Mouse (Mus musculus) c-Kit-positive CD71-positive TER-119-negative erythroid progenitor cells, embryonic 14.5 days (primary cell): Measurements from ENCODE around the gene Lsp1.

Source experiments
- DNase-seq: peaks from one replicate; pipeline ENCODE4 v3.0.0-alpha.2; 2013; ENCODE audit warnings: low read depth

Lsp1 gene

DNA sequence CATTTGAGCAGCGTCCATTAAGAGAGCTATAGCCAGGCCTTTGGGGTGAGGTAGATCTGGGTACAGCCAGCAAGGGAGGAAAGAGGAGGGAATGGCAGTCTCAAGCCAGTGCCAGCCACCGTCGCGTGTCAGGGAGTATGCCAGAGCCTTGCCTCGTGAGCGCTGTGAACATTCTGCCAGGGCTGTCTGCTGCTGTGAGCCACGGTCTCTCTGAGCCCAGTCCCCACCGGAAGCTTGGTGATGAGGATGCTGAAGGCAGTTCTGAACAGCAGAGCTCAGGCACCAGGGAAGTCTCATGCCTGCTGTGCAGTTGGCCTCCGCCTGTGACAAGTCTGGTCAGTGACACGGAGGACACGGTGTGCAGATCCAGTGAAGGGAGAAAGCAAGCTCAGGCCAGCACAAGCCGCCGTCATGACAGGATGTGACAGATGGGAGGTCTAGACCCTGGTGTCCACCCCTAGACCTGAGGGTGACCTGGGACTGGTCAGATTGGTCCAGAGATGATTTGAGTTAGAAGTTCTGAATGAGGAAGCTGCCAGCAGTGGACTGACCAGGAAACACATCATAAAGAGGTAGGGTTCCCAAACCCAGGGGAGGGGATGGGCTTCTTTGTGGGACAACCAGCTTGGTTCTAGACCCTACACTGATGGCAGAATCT, 16.3 kb downstream of the Lsp1 start:
- DNase-seq: no peak

DNA sequence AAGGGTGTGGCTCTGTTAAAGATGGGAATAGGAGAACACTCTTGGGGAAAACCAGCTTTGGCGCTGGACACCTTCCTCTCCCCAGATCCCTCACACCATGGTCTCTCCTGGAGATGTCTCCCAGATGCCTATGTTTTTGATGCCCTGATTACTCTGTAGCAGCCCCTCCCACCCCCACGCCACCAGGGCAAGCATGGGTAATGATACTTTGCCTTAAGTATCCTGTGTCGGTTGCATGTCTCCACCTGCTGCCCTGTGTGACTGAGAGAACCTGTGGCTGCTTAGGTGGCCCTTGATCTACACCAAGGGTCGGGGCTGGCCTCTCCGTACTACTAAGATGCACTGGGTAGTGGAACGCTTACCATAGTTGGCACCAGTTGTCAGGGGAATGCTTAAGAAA, 17.4 kb downstream of the Lsp1 start:
- no peak for DNase-seq

DNA sequence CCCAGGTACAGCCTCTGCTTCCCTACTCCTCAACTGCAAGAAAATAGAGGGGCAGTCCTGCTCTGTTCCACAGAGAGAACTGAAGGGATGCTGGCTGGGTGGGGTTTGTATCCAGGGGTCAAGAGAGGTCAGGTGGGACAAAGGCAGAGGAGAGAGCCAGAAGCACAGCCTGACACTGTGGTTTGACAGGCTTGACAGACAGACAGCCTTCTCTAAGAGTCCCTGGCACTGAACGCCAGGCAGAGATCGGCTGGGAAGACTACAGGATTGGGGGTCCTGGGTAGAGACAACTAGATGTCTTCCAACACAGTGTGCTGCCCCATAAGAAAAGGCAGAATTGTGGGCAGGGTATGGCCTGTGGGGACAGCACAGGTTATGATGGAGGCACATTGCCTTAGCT, 18.0 kb downstream of the Lsp1 start:
- DNase-seq: no peak

DNA sequence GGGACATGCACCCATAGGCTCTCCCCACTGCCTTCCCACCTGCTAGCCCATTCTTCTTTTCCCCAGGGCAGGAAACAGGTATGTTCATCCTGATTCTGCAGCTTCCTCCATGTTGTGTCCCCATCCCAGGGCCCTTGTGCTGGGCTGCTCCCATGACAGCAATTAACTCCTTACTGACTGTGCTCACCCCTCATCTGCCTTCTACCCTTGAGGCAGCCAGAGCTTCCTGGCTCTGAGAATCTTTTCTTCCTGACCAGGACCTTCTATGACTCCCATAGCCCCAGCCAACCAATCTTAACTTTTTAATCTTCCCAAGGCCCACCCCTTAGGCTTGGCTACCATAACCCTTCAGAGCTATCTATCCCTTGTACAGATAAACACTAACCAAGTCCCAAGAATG, 18.7 kb downstream of the Lsp1 start:
- no peak for DNase-seq

DNA sequence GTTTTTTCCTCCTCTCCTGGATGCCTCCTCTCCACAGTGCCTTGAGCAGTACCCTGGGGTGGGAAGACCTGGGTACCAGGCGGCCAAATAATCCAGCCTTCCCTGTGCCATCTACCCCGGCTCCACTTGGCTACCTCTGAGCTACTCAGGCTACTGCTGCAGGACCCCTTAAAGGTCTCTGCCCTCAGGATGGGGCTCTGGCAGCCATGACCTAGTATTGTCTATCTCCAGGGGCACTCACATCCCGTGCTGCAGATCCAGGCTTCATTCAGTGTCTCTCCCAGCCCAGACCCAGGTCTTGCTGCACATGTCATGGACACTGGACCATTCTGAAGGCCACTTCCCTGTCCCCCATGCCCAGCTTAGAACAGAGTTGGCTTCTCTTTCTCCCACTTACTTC, 19.3 kb downstream of the Lsp1 start:
- no peak for DNase-seq

DNA sequence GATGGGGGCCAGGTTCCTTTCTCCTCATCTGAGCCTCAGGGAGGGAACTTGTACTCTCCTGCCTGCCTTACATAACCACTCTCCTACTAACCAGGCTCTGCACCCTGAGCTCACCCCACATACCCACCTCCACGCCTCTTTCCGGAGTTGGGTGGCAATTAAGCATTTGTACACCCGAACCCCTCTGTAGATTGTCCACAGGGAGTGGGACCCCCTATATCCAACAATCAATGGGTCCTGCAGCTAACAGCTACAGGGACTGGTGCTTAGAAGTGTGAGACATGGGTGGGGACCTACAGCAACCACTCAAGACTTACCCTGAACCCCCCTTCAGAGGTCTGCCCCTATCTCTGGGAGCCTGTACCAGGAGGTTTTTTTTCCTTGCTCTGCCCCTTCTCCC, 20.1 kb downstream of the Lsp1 start:
- no peak for DNase-seq

DNA sequence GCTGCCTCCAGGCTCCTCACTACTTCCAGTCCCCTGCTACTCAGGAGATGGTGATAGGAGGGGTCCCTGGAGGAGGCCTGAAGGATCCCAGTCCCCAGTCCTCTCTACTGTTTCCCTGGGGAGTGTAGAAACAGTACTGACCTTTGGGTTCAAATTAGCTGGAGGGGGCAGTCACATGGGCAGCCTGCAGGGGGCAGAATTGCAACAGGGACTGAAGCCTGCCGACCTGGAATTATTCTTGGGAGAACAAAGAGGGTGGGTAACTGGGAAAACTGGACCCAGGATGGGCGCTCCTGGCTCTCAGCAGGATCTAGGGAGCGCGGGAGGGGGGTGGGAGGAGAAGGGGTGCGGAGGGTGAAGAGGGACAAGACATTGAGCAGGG, 20.6 kb downstream of the Lsp1 start:
- no peak for DNase-seq

DNA sequence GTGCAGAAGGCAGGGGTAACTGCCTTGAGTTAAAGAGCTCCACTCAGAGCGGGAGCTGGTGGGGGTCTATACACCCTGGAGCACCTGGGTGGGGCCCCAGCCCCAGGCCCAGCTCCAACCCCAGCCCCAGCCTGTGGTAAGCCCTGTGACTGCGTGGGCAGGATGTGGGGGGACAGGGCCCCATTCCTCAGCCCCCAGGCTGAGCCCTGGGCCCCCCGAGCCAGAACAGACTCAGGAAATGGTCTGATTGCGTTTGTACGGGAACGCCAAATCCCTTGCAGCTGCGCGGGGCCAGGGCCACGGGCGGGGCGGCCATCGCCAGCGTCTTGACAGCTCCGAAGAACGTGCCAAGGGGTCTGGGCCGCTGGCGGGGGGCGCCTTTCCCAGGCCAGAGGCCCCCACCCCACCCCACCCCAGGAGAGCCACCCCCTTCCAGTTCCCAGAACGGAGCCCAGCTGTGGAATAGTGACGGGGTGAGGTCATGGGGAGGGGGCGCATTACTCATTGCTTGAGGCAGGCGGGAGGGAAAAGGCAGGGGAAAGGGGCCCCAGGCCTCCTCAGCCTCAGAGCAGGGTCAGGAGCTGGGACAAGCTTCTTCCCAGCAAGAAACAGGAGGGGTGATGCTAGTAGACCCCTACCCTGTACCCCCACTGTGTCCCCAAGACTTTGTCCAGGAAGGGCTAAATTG, 21.1 kb downstream of the Lsp1 start:
- no peak for DNase-seq

DNA sequence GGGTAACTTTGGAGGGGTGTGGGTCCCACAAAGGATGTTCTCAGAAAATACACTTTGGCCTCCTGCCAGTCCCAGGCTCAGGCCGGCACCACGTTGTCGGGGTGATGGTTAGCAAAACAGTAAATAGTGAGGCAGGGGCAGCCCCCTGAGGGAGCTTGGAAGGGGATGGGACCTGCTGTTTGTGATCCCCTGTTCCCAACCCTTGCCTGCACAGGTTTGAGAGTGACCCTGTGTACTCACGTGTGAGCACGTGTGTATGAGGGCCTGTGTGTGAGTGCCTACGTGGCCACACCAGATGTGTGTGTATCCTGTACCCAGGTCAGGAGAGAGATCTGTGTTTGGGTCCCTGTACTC, 21.6 kb downstream of the Lsp1 start:
- DNase-seq: no peak

DNA sequence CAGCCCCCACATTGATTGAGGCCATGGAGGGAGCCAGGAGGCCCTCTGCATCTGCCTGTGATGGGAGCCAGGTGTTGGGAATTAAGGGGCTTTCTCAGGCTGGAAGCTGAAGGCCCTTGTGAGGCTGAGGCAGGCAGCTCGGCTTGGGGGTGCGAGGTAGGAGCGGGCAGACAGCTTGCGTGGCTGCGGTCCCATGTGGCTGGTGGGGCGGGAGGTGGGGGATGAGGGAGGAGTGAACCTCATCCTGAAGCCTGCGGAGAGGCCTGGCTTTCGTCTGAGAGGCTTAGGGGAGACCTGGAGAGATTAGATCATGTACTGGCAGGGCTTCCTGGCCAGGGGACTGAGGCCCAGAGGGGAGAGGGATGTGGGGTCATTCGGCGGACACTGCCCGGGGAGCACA, 22.5 kb downstream of the Lsp1 start:
- DNase-seq: no peak

DNA sequence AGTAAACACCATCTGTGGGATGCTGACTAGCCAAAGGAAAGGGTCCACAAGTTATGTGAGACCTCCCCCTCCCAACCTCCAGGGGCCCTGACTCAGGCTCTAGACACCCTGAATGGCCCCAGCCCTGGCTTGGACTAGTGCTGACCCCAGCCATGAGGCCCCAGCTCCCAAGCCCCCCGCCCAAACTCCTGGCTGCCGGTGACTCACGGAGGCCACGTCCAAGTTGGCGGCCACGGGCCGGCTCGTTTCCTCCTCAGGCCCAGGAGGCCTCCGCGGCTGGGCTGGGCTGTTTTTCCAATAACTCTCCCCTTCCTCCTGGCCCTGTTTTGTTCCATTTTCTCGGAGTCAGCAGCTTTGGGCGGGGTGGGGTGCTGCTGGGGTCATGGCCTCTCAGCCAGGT, 24.2 kb downstream of the Lsp1 start:
- no peak for DNase-seq

DNA sequence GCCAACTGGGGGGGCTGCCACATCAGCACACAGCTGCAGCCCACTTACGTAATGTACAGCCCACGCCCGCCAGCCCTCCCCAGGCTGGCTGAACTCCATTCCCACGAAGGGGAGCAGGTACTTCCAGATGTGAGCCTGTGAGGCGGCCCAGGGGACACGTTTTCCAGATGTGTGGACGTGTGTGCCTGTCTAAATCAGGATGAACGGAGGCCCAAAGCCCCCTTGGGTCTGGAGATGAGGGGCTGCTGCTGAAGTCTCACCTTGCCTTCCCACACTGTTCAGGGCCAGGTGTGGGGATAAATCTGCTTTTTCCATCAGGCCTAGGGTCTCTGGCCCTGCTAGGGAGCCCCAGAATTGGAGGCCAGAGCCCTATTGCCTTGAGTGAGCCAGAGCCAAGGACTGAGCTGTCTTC, 26.1 kb downstream of the Lsp1 start:
- DNase-seq: no peak

DNA sequence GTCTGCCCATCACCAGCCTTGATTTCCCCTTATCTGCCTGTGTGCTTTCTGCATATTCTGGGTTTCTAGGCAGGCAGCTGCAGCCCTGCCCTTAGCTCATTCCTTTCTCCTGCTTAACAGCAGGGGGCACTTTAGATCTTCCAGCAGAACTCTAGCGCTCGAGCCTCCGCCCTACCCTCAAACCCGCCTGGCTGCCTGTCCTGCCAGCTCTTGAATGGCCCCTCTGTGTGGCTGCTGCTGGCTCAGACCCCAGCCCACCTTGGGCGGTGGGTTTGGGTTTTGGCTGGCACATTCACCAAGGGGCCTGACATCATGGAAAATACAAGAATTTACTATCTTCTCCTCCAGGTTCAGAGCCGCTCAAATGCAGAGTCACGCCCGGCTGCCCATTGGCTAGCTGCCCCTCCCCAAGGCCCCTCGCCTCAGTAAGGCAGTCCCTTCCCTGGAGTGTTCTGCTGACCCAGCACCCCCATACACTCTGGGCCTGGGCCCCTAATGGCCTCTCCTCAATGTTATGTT, 26.8 kb downstream of the Lsp1 start:
- peak; percentile 15 for DNase-seq

DNA sequence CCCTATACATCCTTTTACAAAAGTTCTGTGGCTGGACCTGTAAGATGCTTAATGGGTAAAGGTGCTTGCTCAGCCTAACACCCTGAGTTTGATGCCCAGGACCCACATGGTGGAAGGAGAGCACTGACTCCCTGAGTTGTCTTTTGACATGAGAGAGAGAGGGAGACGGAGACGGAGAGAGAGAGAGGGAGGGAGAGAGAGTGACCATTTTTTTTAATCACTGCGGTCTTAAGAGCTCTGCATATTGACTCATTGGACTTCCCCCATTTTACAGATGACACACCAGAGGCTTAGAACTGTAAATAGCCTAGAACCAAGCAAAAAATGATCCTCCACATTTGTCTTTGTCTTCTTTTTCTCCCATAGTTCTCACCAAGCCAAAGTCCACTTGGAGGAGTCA, 27.4 kb downstream of the Lsp1 start:
- DNase-seq: no peak

DNA sequence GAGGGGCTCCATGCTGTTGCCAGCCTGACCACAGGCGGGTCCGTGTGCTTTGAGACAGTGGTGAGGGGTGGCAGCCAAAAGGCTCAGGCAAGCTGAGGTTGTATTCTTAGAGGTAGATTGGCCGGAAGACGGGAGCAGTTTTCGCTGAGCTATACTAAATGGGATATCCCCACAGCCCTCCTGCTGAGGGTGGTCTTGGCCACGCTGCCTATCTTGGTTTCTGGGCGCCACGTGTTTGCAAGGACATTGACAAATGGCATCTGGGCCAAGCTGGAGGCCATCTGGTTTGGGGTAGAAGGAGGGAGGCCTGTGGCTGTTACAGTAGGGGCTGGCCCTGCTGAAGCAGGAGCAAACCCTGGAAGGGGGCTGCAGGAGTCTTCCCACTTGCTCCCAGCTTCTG, 32.9 kb downstream of the Lsp1 start:
- no peak for DNase-seq

DNA sequence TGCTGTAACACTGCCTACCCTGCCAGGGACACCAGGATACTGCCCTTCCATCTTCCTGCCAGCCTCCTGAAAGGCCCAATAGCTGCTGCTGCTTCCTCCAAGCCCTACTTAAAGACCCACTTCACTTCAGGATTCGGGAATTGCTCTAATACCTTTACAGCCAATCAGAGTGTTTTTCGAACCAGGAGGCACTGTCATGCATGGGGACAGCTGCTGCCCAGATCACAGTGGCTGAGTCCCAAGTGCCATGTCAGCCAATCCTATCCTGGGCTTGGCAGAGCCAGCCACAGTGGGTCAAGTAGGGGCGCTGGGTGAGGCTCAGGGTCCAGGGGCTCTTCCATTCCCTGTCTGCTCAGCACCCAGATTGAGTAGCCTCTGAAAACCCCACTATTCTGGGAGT, 35.5 kb downstream of the Lsp1 start:
- DNase-seq: no peak

DNA sequence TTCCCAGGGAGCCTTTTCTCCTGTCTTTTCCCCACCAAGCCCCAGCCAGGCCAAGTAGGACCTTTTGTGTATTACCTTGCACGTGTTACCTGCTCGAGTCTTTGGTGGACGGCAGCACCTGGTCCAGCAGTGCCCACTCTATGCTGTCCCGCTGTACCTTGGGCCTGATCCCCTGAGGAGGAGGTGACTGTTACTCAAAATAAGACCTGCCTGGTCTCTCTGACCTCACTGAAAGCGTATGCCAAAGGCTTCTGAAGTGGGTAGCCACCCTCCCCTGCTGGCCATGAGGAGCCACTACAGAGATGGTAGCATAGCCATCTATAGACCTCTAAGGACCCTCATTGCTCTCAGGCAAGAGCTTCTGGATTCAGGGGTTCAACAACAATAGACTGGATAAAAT, 36.2 kb downstream of the Lsp1 start:
- DNase-seq: no peak

DNA sequence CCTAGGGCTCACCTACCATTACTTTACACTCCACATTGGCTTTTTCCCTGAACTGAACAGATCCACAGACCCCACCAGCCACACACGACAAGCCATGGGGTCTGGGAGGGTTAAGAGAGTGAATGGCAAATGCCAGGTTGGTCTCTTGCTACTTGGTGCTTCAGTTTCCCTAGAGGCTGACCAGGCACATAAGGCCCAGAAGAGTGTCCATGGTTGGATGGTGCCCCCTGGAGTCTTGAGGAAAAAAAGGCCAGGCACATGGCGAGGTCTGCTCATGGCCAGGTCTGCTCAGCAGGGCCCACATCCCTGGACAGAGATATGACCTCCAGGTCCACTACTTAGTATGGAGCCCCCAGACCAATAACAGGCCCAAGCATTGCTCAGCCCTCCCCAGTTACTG, 37.2 kb downstream of the Lsp1 start:
- DNase-seq: no peak

DNA sequence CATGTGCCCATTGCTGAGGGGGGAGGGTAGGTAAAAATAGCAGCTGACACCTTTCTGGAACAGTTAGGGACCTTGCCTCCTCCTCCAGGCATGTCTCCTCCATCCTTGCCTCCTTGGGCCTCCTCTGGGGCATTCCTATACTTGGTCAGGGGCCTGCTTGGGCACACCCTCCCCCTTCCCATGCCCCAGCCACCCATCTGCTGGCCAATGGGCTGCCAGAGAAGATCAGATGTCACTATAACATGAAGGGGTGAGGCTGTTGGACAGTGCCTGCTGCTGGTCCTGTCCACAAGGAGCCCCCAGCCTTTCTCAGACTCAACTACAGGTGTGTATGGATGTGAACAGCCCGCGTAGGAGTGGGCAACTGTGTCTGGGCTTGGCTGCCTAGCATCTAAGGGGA, 38.0 kb downstream of the Lsp1 start, which contains the start of gene Tnnt3:
TSS of gene Tnnt3 (plus strand) at position 262 of the 400 bp plus-strand sequence.
- no peak for DNase-seq

DNA sequence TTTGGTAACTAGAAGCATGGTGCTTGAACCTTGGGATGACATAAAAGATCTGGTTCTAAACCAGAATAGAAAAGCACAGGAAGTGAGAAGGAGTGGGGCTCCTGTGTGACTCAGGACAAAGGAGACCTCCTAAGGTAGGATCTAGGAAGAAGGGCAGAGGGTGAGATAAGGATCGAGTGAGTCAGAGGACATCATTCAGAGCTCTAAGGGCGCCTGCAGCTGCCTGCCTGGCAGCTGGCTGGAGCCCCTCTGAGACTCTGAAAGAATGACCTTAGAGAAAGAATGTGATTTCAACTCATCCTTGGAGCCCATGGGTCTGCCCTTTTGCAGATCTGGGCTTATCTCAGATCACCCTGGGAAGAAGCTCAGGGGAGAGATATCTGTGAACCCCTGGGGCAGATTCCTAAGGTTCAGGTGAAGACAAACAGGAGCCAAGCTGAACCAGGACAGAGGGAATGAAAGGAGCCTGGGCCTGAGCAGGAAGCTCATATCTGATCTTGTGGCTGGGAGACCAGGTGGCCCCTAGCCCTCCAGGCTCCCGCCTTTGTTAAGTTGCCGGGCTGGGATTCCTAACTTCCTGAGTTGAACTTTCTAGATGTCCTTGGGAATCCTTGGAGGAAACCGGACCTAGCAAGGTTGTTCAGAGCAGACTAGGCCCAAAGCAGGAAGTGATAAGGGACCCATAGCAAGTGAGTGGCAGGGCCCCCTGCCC, 38.6 kb downstream of the Lsp1 start:
- no peak for DNase-seq

DNA sequence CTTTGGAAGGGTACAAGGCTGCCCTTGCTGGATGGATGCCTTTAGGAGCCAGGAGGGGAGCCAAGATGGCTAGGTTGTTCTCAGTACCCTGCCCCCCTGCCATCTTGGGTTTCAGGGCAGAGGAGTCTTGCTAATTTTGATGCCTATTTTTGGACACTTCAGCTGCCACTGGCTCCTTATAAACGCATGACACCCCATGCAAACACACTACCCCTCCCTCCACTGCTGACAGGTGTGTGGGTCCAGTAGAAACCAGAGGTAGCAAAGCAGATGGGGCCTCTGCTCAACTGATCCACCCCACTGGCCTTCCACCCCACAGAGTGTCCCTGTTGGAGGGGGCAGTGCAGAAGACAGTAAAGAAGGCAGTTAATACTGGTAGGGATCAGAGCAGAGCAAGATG, 39.4 kb downstream of the Lsp1 start:
- no peak for DNase-seq

DNA sequence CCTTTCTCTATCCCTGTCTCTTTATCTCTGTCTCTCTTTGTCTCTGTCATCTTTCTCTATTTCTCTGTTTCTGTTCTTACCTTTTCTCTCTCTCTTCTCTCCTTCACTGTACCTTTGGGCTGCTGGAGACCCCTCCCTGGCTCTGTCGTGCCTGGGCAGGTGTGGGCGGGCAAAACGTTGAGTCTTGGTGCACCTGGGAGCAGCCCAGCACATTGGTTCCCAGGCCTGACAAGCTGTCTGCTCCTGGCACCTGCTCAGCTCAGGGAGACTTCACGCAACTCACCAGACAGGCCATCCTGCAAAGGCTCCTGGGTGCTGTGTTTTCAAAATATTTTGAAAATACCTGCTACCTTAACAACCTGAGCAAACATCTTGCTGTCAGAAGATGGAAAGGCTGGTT, 42.6 kb downstream of the Lsp1 start:
- DNase-seq: no peak

DNA sequence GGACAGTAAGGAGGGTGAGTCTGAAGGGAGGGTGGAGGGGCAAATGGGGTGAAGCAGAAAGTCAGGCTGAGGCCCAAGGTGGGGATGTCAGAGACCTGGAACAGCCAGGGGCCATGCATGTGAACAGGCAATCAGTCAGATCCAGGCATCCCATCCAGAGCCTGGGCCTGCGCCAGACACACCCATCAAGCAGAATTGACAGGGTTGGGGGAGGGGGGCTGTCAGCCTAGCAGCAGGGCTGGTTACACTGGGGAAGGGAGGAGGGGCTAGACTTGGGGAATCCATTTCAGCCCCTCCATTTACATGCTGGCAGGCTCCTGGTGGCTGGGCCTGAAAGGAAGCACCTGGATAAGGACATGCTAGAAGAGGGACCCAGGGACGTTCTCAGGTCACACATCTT, 45.3 kb downstream of the Lsp1 start:
- no peak for DNase-seq
